Mouse (Mus musculus): ENCODE measurements at regions not wholly inside any gene's neighbourhood (a gene's known extent, or its start where the extent isn't known, plus 50 kb on each side); places are given as distances from the start of the nearest gene placed in this dataset.

GRCm38 (mm10) chr8:10695181-10695580, 313.1 kb downstream of the Irs2 start:
- H3K4me3 ChIP-seq (replicated peaks; ENCODE audit: low read length) = no peak overlapping the region
- H3K9ac ChIP-seq (replicated peaks; ENCODE audit: low read depth, low read length) = no peak overlapping the region
- WGBS = 88% methylated on average over 6 of the region's 6 CpGs
- H3K27me3 ChIP-seq (replicated peaks; ENCODE audit: control insufficient read depth, insufficient read depth, low read length) = no peaks in the 10 kb centered on the region
- no peaks in the 10 kb centered on the region for H3K9me3 ChIP-seq (ENCODE audit: control insufficient read depth, low read length)
- no peak overlapping the region for H3K27ac ChIP-seq (ENCODE audit: low read length)
- no peak for ATAC-seq
- no peaks in the 10 kb centered on the region for H3K36me3 ChIP-seq (ENCODE audit: control insufficient read depth, insufficient read depth)
- H3K4me1 ChIP-seq (replicated peaks; ENCODE audit: control insufficient read depth, insufficient read depth, low read length) = no peaks in the 10 kb centered on the region
- no peak overlapping the region for H3K4me2 ChIP-seq (ENCODE audit: low read length)

GRCm38 (mm10) chr8:10690659-10691058, 317.6 kb downstream of the Irs2 start:
- Histone ChIP-seq H3K9ac (replicated peaks; ENCODE audit: low read depth, low read length) (no peak overlapping the region), H3K27me3 (replicated peaks; ENCODE audit: control insufficient read depth, insufficient read depth, low read length) (no peaks in the 10 kb centered on the region), H3K9me3 (ENCODE audit: control insufficient read depth, low read length) (no peaks in the 10 kb centered on the region), H3K36me3 (ENCODE audit: control insufficient read depth, insufficient read depth) (no peaks in the 10 kb centered on the region), H3K27ac (ENCODE audit: low read length) (no peak overlapping the region), H3K4me3 (replicated peaks; ENCODE audit: low read length) (no peak overlapping the region), H3K4me2 (ENCODE audit: low read length) (no peak overlapping the region), H3K4me1 (replicated peaks; ENCODE audit: control insufficient read depth, insufficient read depth, low read length) (0 out of 2 replicates have a peak, but pooled peaks cover 4% of the 10 kb centered on the region)
- WGBS = 89% methylated on average over 1 of the region's 1 CpGs
- no peak for ATAC-seq

GRCm38 (mm10) chr8:10689881-10690280, 318.4 kb downstream of the Irs2 start:
- Histone ChIP-seq H3K9ac (replicated peaks; ENCODE audit: low read depth, low read length) (no peak overlapping the region), H3K4me3 (replicated peaks; ENCODE audit: low read length) (no peak overlapping the region)

GRCm38 (mm10) chr8:10687867-10688561, 320.2 kb downstream of the Irs2 start:
- H3K4me1 ChIP-seq (replicated peaks; ENCODE audit: control insufficient read depth, insufficient read depth, low read length) = 0 out of 2 replicates have a peak, but pooled peaks cover 4% of the 10 kb centered on the region
- no peaks in the 10 kb centered on the region for H3K27me3 ChIP-seq (replicated peaks; ENCODE audit: control insufficient read depth, insufficient read depth, low read length)
- WGBS = 18% methylated on average over 9 of the region's 9 CpGs
- H3K9me3 ChIP-seq (ENCODE audit: control insufficient read depth, low read length) = no peaks in the 10 kb centered on the region
- no peak overlapping the region for H3K27ac ChIP-seq (ENCODE audit: low read length)
- no peak for ATAC-seq
- no peak overlapping the region for H3K4me3 ChIP-seq (replicated peaks; ENCODE audit: low read length)
- H3K36me3 ChIP-seq (ENCODE audit: control insufficient read depth, insufficient read depth) = no peaks in the 10 kb centered on the region
- no peak overlapping the region for H3K4me2 ChIP-seq (ENCODE audit: low read length)
- H3K9ac ChIP-seq (replicated peaks; ENCODE audit: low read depth, low read length) = no peak overlapping the region

More at GRCm38 (mm10) chr8:10689881-10690280, 318.4 kb downstream of the Irs2 start:
- no peaks in the 10 kb centered on the region for H3K9me3 ChIP-seq (ENCODE audit: control insufficient read depth, low read length)
- H3K4me2 ChIP-seq (ENCODE audit: low read length) = no peak overlapping the region
- 92% methylated on average over 12 of the region's 12 CpGs for WGBS
- no peak for ATAC-seq
- H3K36me3 ChIP-seq (ENCODE audit: control insufficient read depth, insufficient read depth) = no peaks in the 10 kb centered on the region
- no peaks in the 10 kb centered on the region for H3K27me3 ChIP-seq (replicated peaks; ENCODE audit: control insufficient read depth, insufficient read depth, low read length)
- H3K4me1 ChIP-seq (replicated peaks; ENCODE audit: control insufficient read depth, insufficient read depth, low read length) = 0 out of 2 replicates have a peak, but pooled peaks cover 4% of the 10 kb centered on the region
- no peak overlapping the region for H3K27ac ChIP-seq (ENCODE audit: low read length)
